Mouse (Mus musculus) left cerebral cortex, adult 8-10 months (tissue): ENCODE results near the gene Lmtk3. TPM values are rescaled to one million over a fixed set of nuclear protein-coding genes. Genes with fewer than 3 reads are reported as not detected.

ENCODE experiments used
- DNase-seq, 2 experiments: peaks; one replicate each; pipeline ENCODE4 v3.0.0; 2022; ENCODE audit warnings: low spot score in 2 of 2
- total RNA-seq, 4 experiments: library from RNA; stranded (reverse); gene quantifications; 2 replicates each; pipeline ENCODE4 v1.2.4; 2022

Gene Lmtk3
- total RNA-seq, 4 experiments from 2014 or later = 219 to 241 (median 237) TPM

- no peak for DNase-seq
These were observed 69.6 kb downstream of the Lmtk3 start for GRCm38 (mm10) chr7:45853089-45853488.

Other genes with a start within 250 kb of the Lmtk3 start
- 1 to 10 TPM in 2 of 4 experiments, under 1 TPM in 1, not detected in 1; 0.72 to 2.6 (median 1.2) TPM for gene Hsd17b14, start 228.8 kb upstream of the Lmtk3 start, total RNA-seq
- 10 to 100 TPM; 19.3 to 21.1 (median 19.9) TPM for gene Bcat2, start 213.6 kb upstream of the Lmtk3 start, total RNA-seq
- gene Fgf21, start 168.2 kb upstream of the Lmtk3 start, total RNA-seq = not detected
- under 1 TPM in 1 of 4 experiments, not detected in 3; 0.21 TPM for gene Fut1, start 166.4 kb upstream of the Lmtk3 start, total RNA-seq
- not detected for gene Izumo1, start 161.9 kb upstream of the Lmtk3 start, total RNA-seq
- 1 to 10 TPM; 5.9 to 7.6 (median 6.6) TPM for gene Rasip1, start 156.2 kb upstream of the Lmtk3 start, total RNA-seq
- 1 to 10 TPM; 3.5 to 6.0 (median 5.6) TPM for gene Mamstr, start 143.8 kb upstream of the Lmtk3 start, total RNA-seq
- gene Fut2, start 117.3 kb upstream of the Lmtk3 start, total RNA-seq = under 1 TPM in 1 of 4 experiments, not detected in 3; 0.59 TPM
- gene Ntn5, start 99.7 kb upstream of the Lmtk3 start, total RNA-seq = 1 to 10 TPM; 7.6 to 8.7 (median 8.2) TPM
- gene Sec1, start 89.3 kb upstream of the Lmtk3 start, total RNA-seq = 1 to 10 TPM in 1 of 4 experiments, under 1 TPM in 3; 0.63 to 1.1 (median 0.87) TPM
- gene Car11, start 83.9 kb upstream of the Lmtk3 start, total RNA-seq = 100 to 1,000 TPM; 230 to 247 (median 241) TPM
- 100 to 1,000 TPM; 164 to 236 (median 186) TPM for gene Dbp, start 78.7 kb upstream of the Lmtk3 start, total RNA-seq
- 100 to 1,000 TPM; 340 to 384 (median 357) TPM for gene Rpl18, start 68.3 kb upstream of the Lmtk3 start, total RNA-seq
- 10 to 100 TPM; 24.9 to 27.4 (median 25.3) TPM for gene Sphk2, start 65.7 kb upstream of the Lmtk3 start, total RNA-seq
- gene Fam83e, start 62.5 kb upstream of the Lmtk3 start, total RNA-seq = under 1 TPM in 1 of 4 experiments, not detected in 3; 0.14 TPM
- gene Spaca4, start 57.9 kb upstream of the Lmtk3 start, total RNA-seq = not detected
- gene Sult2b1, start 931 bp downstream of the Lmtk3 start, total RNA-seq = 10 to 100 TPM; 12.9 to 15.9 (median 14.9) TPM
- gene Cyth2, start 30.8 kb downstream of the Lmtk3 start, total RNA-seq = 100 to 1,000 TPM; 184 to 196 (median 188) TPM
- gene Kcnj14, start 41.0 kb downstream of the Lmtk3 start, total RNA-seq = 1 to 10 TPM; 1.9 to 2.5 (median 2.3) TPM
- 10 to 100 TPM; 20.5 to 22.8 (median 21.6) TPM for gene Grwd1, start 47.2 kb downstream of the Lmtk3 start, total RNA-seq
- 10 to 100 TPM; 67.2 to 79.8 (median 74.9) TPM for gene Kdelr1, start 89.0 kb downstream of the Lmtk3 start, total RNA-seq
- 10 to 100 TPM; 11.1 to 12.9 (median 11.8) TPM for gene Grin2d, start 94.6 kb downstream of the Lmtk3 start, total RNA-seq
- gene Syngr4, start 113.0 kb downstream of the Lmtk3 start, total RNA-seq = under 1 TPM in 1 of 4 experiments, not detected in 3; 0.98 TPM
- gene Tmem143, start 113.2 kb downstream of the Lmtk3 start, total RNA-seq = 10 to 100 TPM; 18.7 to 24.9 (median 22.7) TPM
- 1 to 10 TPM; 4.3 to 7.4 (median 6.3) TPM for gene Emp3, start 137.7 kb downstream of the Lmtk3 start, total RNA-seq
- gene Ccdc114, start 140.3 kb downstream of the Lmtk3 start, total RNA-seq = 1 to 10 TPM; 2.1 to 3.7 (median 2.9) TPM
- gene Abcc6, start 246.6 kb downstream of the Lmtk3 start, total RNA-seq = 1 to 10 TPM; 1.9 to 2.5 (median 2.3) TPM
- 100 to 1,000 TPM; 100 to 108 (median 103) TPM for gene Nomo1, start 250.0 kb downstream of the Lmtk3 start, total RNA-seq